Mouse (Mus musculus) megakaryocyte, embryonic 14.5 days (primary cell): ENCODE measurements around the gene Frrs1l. TPM values are rescaled to one million over a fixed set of nuclear protein-coding genes. Genes with fewer than 3 reads are reported as not detected.
A peak's percentile ranks its signal among the peaks of the same experiment; 100 is the strongest.

Source experiments
- H3K27me3 ChIP-seq: replicated peaks from 2 replicates; pipeline ENCODE3; 2012; ENCODE audit warnings: inconsistent platforms
- H3K36me3 ChIP-seq: replicated peaks from 2 replicates; pipeline ENCODE3; 2012; ENCODE audit warnings: low read length, inconsistent platforms, mixed read lengths
- H3K4me1 ChIP-seq: 2 replicates; pipeline ENCODE4 v1.6.1; 2012; ENCODE audit warnings: inconsistent platforms
- H3K4me3 ChIP-seq: replicated peaks from 2 replicates; pipeline ENCODE3; 2012; ENCODE audit warnings: moderate library complexity, mild to moderate bottlenecking, inconsistent platforms
- H3K9me3 ChIP-seq: 2 replicates; pipeline ENCODE4 v1.6.1; 2012; ENCODE audit warnings: inconsistent platforms
- FLI1 ChIP-seq: IDR thresholded peaks from 2 replicates; pipeline ENCODE4 v1.6.1; 2012; ENCODE audit warnings: low read length, inconsistent platforms, mixed read lengths
- GATA1 ChIP-seq: IDR thresholded peaks from 3 replicates; pipeline ENCODE4 v1.6.1; 2012; ENCODE audit warnings: mixed read lengths, low read length, inconsistent platforms, borderline replicate concordance
- polyA plus RNA-seq: library from polyadenylated mRNA; stranded (reverse); fragments of >175 nt; gene quantifications from 2 replicates; pipeline ENCODE4 v1.2.3, GENCODE M21; 2012; ENCODE audit warnings: low replicate concordance; ENCODE audit not compliant: insufficient read depth

Frrs1l gene
- polyA plus RNA-seq = 0.04 TPM in 1 of 2 replicates, not detected in the other

- Histone ChIP-seq H3K36me3 (no peaks in the 10 kb centered on the region), H3K9me3 (peaks cover 10% of the 10 kb centered on the region), H3K4me1 (peaks cover 19% of the 10 kb centered on the region), H3K27me3 (peaks cover 72% of the 10 kb centered on the region), H3K4me3 (peak within 1 kb of the TSS; percentile 85)
- no peak for TF ChIP-seq GATA1
- no peak for TF ChIP-seq FLI1
These were observed at the start of gene Frrs1l for GRCm38 (mm10) chr4:56990215-56990584. Frrs1l (minus strand) TSS chr4:56990391.

- peaks cover 75% of the 10 kb centered on the region for H3K4me1 ChIP-seq
- peak overlapping the region; percentile 62 for H3K4me3 ChIP-seq
- no peaks in the 10 kb centered on the region for H3K27me3 ChIP-seq
- TF ChIP-seq FLI1 (no peak), GATA1 (no peak)
- peaks cover 8% of the 10 kb centered on the region for H3K36me3 ChIP-seq
- H3K9me3 ChIP-seq = peaks cover 16% of the 10 kb centered on the region
These were observed 49.2 kb upstream of the Frrs1l start for GRCm38 (mm10) chr4:57039127-57040031.

GRCm38 (mm10) chr4:57037554-57037953, 47.4 kb upstream of the Frrs1l start:
- Histone ChIP-seq H3K4me3 (no peak overlapping the region), H3K27me3 (no peaks in the 10 kb centered on the region), H3K9me3 (0 out of 2 replicates have a peak, but pooled peaks cover 6% of the 10 kb centered on the region), H3K4me1 (peaks cover 70% of the 10 kb centered on the region), H3K36me3 (no peaks in the 10 kb centered on the region)
- TF ChIP-seq GATA1 (no peak), FLI1 (no peak)

GRCm38 (mm10) chr4:57034169-57034568, 44.0 kb upstream of the Frrs1l start:
- TF ChIP-seq GATA1 (no peak), FLI1 (no peak)
- H3K36me3 ChIP-seq = no peaks in the 10 kb centered on the region
- H3K4me1 ChIP-seq = peaks cover 62% of the 10 kb centered on the region
- no peak overlapping the region for H3K4me3 ChIP-seq
- H3K27me3 ChIP-seq = no peaks in the 10 kb centered on the region
- no peaks in the 10 kb centered on the region for H3K9me3 ChIP-seq

- H3K36me3 ChIP-seq = no peaks in the 10 kb centered on the region
- peaks cover 59% of the 10 kb centered on the region for H3K4me1 ChIP-seq
- no peaks in the 10 kb centered on the region for H3K27me3 ChIP-seq
- no peaks in the 10 kb centered on the region for H3K9me3 ChIP-seq
- no peak for TF ChIP-seq GATA1
- TF ChIP-seq FLI1 = no peak
- no peak overlapping the region for H3K4me3 ChIP-seq
These were observed 41.2 kb upstream of the Frrs1l start for GRCm38 (mm10) chr4:57031440-57031839.

- no peaks in the 10 kb centered on the region for H3K9me3 ChIP-seq
- no peaks in the 10 kb centered on the region for H3K27me3 ChIP-seq
- no peaks in the 10 kb centered on the region for H3K36me3 ChIP-seq
- peaks cover 63% of the 10 kb centered on the region for H3K4me1 ChIP-seq
- H3K4me3 ChIP-seq = no peak overlapping the region
- TF ChIP-seq GATA1 (no peak), FLI1 (no peak)
These were observed 37.8 kb upstream of the Frrs1l start for GRCm38 (mm10) chr4:57027954-57028353.

- Histone ChIP-seq H3K9me3 (no peaks in the 10 kb centered on the region), H3K4me3 (no peak overlapping the region), H3K36me3 (no peaks in the 10 kb centered on the region), H3K4me1 (peaks cover 46% of the 10 kb centered on the region), H3K27me3 (peaks cover 3% of the 10 kb centered on the region)
- TF ChIP-seq GATA1 (no peak), FLI1 (no peak)
These were observed 33.3 kb upstream of the Frrs1l start for GRCm38 (mm10) chr4:57023527-57023926.

- Histone ChIP-seq H3K9me3 (no peaks in the 10 kb centered on the region), H3K4me1 (peaks cover 36% of the 10 kb centered on the region), H3K36me3 (no peaks in the 10 kb centered on the region), H3K4me3 (no peak overlapping the region), H3K27me3 (peaks cover 16% of the 10 kb centered on the region)
- TF ChIP-seq FLI1 (no peak), GATA1 (no peak)
These were observed 31.1 kb upstream of the Frrs1l start for GRCm38 (mm10) chr4:57021288-57021687.

GRCm38 (mm10) chr4:57017229-57017628, 27.0 kb upstream of the Frrs1l start:
- no peak for TF ChIP-seq GATA1
- TF ChIP-seq FLI1 = no peak
- H3K4me3 ChIP-seq = no peak overlapping the region
- peaks cover 53% of the 10 kb centered on the region for H3K27me3 ChIP-seq
- no peaks in the 10 kb centered on the region for H3K9me3 ChIP-seq
- H3K4me1 ChIP-seq = peaks cover 15% of the 10 kb centered on the region
- H3K36me3 ChIP-seq = no peaks in the 10 kb centered on the region

GRCm38 (mm10) chr4:57016366-57017171, 26.4 kb upstream of the Frrs1l start:
- peaks cover 60% of the 10 kb centered on the region for H3K27me3 ChIP-seq
- H3K9me3 ChIP-seq = no peaks in the 10 kb centered on the region
- no peak overlapping the region for H3K4me3 ChIP-seq
- no peaks in the 10 kb centered on the region for H3K36me3 ChIP-seq
- TF ChIP-seq GATA1 = no peak
- H3K4me1 ChIP-seq = peaks cover 16% of the 10 kb centered on the region
